Mouse (Mus musculus): ENCODE data around the gene Susd6. TPM values are rescaled to one million over a fixed set of nuclear protein-coding genes. Genes with fewer than 3 reads are reported as not detected.

Gene Susd6
- polyA plus RNA-seq, 1 experiment from 2014 or later: 22.4 TPM

DNA sequence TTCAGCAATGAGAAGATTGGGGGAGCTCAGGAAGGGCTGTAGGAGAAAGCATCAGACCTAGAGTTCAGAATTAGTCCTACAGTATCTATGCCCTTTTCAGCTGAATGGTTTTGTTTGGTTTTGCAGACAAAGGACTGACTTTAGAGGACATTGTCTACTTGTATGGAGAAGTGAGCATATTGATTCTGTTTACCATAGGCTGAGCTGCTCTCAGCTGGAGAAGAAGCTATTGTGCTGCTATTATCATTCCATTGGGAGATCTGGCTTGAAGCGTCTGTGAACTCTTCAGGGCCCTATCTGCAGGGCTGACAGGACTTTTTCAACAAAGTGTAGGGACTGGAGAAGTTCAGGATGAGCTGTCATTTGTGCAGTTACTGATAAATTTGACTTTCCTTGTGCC lies 65.3 kb downstream of the Susd6 start:
- Histone ChIP-seq H3K36me3 (0 out of 2 replicates have a peak, but pooled peaks cover 3% of the 10 kb centered on the region), H3K27me3 (replicated peaks) (no peaks in the 10 kb centered on the region), H3K4me2 (no peak overlapping the region), H3K4me1 (replicated peaks) (peaks cover 23% of the 10 kb centered on the region), H3K9ac (no peak overlapping the region), H3K4me3 (no peak overlapping the region), H3K9me3 (replicated peaks) (no peaks in the 10 kb centered on the region), H3K27ac (ENCODE audit: poor library complexity, severe bottlenecking) (0 out of 2 replicates have a peak overlapping the region, but pooled peaks have one; percentile 7)
- 9% methylated on average over 1 of the region's 1 CpGs for WGBS
- ATAC-seq (ENCODE audit: insufficient number of reproducible peaks, low FRiP score): no peak

DNA sequence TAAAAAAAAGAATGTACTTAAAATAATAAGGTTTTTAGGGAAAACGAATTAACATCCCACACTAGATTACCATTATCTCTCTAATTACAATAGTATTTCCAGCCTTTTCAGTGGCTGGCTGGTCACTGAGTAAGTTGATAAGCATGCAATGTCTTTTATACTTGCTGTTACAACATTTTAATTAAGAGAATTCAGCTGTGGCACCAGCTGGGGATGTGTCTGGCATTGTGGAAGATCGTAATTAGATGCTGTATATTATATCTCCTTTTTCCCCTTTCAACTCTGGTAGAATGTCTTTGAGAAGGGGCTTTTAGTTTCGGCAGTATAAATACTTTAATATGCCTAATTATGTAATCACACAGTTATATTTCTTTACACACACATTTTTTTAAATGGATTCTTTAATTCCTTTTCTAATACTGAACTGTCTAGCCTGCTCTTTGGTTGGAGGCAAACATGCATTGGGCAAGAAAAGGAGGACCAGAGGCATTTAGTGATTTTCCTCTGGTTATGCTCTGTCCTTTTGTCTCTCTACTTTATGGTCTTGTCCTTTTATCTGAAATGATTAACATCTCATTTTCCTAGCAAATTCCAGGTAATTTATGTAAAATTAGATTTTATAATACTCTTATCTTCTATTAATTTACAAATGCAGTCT lies 67.5 kb downstream of the Susd6 start:
- 87% methylated on average over 3 of the region's 3 CpGs for WGBS

DNA sequence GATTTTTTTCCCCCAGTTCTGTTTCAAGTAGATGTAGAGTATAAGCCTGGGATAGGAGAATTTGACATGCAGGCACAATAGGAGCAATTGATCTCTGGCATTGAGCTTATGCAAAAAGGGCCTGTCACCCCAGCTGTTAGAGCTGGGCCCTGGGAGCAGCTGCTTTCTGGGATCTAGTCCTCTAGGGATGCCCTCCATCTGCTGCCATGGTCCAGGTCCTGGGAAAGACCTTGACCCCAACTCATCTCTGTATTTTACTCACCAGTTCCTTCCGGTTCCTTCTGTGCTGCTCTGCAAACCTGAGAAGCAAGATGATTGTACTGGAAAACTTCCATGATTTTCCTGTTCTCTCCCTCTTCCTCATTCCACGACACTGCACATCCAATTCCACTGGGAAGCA lies 68.0 kb downstream of the Susd6 start:
- 84% methylated on average over 2 of the region's 2 CpGs for WGBS
- Histone ChIP-seq H3K4me3 (no peak overlapping the region), H3K27me3 (replicated peaks) (no peaks in the 10 kb centered on the region), H3K36me3 (0 out of 2 replicates have a peak, but pooled peaks cover 3% of the 10 kb centered on the region), H3K27ac (ENCODE audit: poor library complexity, severe bottlenecking) (no peak overlapping the region), H3K9ac (no peak overlapping the region), H3K9me3 (replicated peaks) (no peaks in the 10 kb centered on the region), H3K4me2 (no peak overlapping the region), H3K4me1 (replicated peaks) (peaks cover 38% of the 10 kb centered on the region)
- no peak for ATAC-seq (ENCODE audit: insufficient number of reproducible peaks, low FRiP score)

More for the DNA sequence above, 67.5 kb downstream of the Susd6 start:
- Histone ChIP-seq H3K4me3 (no peak overlapping the region), H3K9me3 (replicated peaks) (no peaks in the 10 kb centered on the region), H3K27me3 (replicated peaks) (no peaks in the 10 kb centered on the region), H3K36me3 (0 out of 2 replicates have a peak, but pooled peaks cover 3% of the 10 kb centered on the region), H3K9ac (no peak overlapping the region), H3K4me2 (no peak overlapping the region), H3K4me1 (replicated peaks) (peaks cover 36% of the 10 kb centered on the region), H3K27ac (ENCODE audit: poor library complexity, severe bottlenecking) (no peak overlapping the region)
- no peak for ATAC-seq (ENCODE audit: insufficient number of reproducible peaks, low FRiP score)

DNA sequence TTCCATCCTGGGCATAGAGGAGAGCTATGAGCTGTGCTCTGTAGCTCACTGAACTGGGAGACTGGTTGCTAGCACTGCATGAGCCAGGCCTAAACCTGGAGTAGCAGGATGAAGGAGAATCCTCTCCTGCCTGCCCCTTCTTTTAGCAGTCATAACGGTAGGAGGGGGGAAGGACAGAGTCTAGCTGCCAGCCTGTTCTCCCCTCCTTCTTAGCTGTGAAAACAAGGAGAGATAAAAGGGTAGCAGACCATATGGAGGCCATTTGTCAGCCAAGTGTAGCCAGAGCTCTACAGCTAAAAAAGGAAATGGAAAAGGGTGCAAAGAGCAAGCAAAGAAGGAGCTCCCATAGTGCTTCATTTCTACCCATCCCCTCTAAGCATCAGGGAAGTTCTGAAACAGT lies 71.6 kb downstream of the Susd6 start:
- Histone ChIP-seq H3K4me2 (no peak overlapping the region), H3K9ac (no peak overlapping the region), H3K36me3 (0 out of 2 replicates have a peak, but pooled peaks cover 3% of the 10 kb centered on the region), H3K9me3 (replicated peaks) (no peaks in the 10 kb centered on the region), H3K4me1 (replicated peaks) (peaks cover 28% of the 10 kb centered on the region), H3K27me3 (replicated peaks) (no peaks in the 10 kb centered on the region), H3K4me3 (no peak overlapping the region), H3K27ac (ENCODE audit: poor library complexity, severe bottlenecking) (peak overlapping the region; percentile 50)
- ATAC-seq (ENCODE audit: insufficient number of reproducible peaks, low FRiP score): 0 out of 2 replicates have a peak, but pooled peaks have one; percentile 51
- WGBS: 4% methylated on average over 1 of the region's 1 CpGs

DNA sequence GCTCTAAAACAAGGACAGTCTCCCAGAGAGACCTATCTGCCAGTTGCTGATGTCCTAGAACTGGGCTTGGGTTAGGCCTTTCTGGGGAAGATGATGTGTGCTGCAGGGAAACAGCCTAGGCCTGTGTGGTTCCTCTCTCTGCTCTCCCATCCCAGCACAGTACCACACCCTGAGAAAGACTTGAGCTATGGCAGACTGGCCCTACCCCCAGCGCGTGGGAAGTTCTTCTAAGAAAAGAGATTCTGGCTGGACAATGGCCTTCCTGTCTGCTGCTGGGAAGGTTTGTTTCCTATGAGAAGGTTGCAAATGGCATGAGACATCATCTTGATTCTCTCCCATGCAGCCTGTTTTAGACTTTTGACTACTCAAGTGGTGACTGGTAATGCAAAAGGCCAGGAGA lies 73.1 kb downstream of the Susd6 start:
- no peak overlapping the region for H3K9ac ChIP-seq
- H3K27ac ChIP-seq (ENCODE audit: poor library complexity, severe bottlenecking): peak overlapping the region; percentile 52; the same call in 1 of the 2 replicates
- no peak overlapping the region for H3K4me3 ChIP-seq
- no peaks in the 10 kb centered on the region for H3K9me3 ChIP-seq (replicated peaks)
- WGBS: 52% methylated on average over 2 of the region's 2 CpGs
- no peak overlapping the region for H3K4me2 ChIP-seq
- H3K36me3 ChIP-seq: peaks cover 3% of the 10 kb centered on the region; the same call in 1 of the 2 replicates
- 0 out of 2 replicates have a peak, but pooled peaks have one; percentile 33 for ATAC-seq (ENCODE audit: insufficient number of reproducible peaks, low FRiP score)
- H3K4me1 ChIP-seq (replicated peaks): peaks cover 36% of the 10 kb centered on the region
- H3K27me3 ChIP-seq (replicated peaks): no peaks in the 10 kb centered on the region

DNA sequence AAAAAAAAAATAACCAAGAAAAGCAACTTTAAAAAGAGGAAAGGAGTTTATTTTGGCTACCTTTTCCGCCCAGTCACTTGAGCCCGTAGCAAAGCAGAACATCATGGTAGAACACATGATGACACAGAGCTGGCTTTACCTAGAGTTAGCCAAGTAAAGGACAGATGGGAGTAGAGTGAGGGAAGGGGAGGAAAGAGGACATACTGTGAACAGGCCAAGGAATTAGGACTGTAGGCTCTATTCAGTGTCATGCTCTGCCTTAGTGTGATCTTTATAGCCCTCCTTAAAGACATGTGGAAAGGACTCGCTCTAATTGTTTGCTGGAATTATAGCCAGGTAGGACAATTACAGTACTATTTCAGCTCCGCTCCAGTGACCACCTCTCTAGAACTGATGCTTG lies 74.9 kb downstream of the Susd6 start:
- Histone ChIP-seq H3K4me2 (no peak overlapping the region), H3K9ac (no peak overlapping the region), H3K4me1 (replicated peaks) (peaks cover 42% of the 10 kb centered on the region), H3K27me3 (replicated peaks) (no peaks in the 10 kb centered on the region), H3K36me3 (peaks cover 11% of the 10 kb centered on the region), H3K4me3 (no peak overlapping the region), H3K9me3 (replicated peaks) (no peaks in the 10 kb centered on the region), H3K27ac (ENCODE audit: poor library complexity, severe bottlenecking) (no peak overlapping the region)
- no peak for ATAC-seq (ENCODE audit: insufficient number of reproducible peaks, low FRiP score)
- WGBS: 88% methylated on average over 4 of the region's 4 CpGs

DNA sequence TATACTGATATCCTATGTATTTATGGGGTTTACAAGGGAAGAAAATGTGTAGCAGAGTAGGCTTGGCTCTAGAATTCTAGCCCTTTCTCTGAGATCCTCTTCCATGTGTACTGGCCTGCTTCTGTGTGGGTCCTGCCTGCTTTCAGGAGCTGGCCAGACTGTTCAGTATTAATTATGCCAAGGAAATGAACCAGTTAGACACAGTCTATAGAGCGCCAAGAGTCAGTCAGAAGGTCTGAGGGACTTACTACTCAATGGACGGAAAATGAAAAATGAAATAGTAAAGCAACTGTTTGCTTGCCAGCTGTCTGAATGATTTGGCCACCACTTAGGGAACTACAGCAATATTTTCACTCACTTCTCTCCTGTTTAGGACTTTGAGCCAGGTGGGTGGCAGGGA lies 75.7 kb downstream of the Susd6 start:
- H3K27ac ChIP-seq (ENCODE audit: poor library complexity, severe bottlenecking): no peak overlapping the region
- H3K9ac ChIP-seq: no peak overlapping the region
- 90% methylated on average over 2 of the region's 2 CpGs for WGBS
- no peak overlapping the region for H3K4me3 ChIP-seq
- no peaks in the 10 kb centered on the region for H3K9me3 ChIP-seq (replicated peaks)
- no peak overlapping the region for H3K4me2 ChIP-seq
- peaks cover 19% of the 10 kb centered on the region for H3K36me3 ChIP-seq
- H3K4me1 ChIP-seq (replicated peaks): peaks cover 42% of the 10 kb centered on the region
- ATAC-seq (ENCODE audit: insufficient number of reproducible peaks, low FRiP score): no peak
- no peaks in the 10 kb centered on the region for H3K27me3 ChIP-seq (replicated peaks)

DNA sequence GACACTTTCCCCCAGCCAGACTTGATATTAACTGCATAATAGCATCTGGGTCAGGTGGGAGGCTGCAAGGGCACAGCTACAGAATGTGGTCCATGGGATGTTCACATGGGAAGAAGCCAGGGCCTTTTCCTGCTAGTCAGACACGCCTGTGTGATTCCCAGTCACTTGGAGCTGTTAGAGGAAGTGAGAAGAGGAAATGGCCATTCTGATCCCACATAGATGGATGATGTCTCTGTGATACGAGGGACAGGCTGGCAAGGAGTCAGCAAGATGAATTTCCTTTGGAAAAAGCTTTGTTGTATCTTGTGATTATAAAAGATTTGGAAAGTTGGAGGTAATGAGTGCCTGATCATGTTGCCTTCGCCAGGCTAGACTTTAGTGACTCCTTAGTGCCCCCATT lies 76.8 kb downstream of the Susd6 start:
- Histone ChIP-seq H3K27me3 (replicated peaks) (no peaks in the 10 kb centered on the region), H3K9ac (no peak overlapping the region), H3K4me3 (no peak overlapping the region), H3K36me3 (peaks cover 19% of the 10 kb centered on the region), H3K9me3 (replicated peaks) (no peaks in the 10 kb centered on the region), H3K27ac (ENCODE audit: poor library complexity, severe bottlenecking) (no peak overlapping the region), H3K4me2 (no peak overlapping the region), H3K4me1 (replicated peaks) (peaks cover 35% of the 10 kb centered on the region)
- 77% methylated on average over 3 of the region's 3 CpGs for WGBS
- no peak for ATAC-seq (ENCODE audit: insufficient number of reproducible peaks, low FRiP score)

DNA sequence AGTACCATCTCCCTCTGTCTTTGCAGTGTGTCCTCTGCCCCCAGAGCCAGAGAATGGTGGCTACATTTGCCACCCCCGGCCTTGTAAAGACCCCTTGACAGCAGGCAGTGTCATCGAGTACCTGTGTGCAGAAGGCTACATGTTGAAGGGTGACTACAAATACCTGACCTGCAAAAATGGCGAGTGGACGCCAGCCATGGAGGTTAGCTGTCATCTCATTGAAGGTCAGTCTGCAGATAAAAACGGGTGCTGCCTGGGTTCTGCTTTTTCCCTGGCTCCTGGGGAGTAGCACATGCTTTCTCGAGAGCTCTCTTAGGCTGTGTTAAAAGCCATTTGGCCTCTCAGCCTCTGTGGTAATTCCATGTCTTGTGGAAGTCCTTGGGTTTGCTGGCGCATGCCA lies 78.1 kb downstream of the Susd6 start:
- no peak for ATAC-seq (ENCODE audit: insufficient number of reproducible peaks, low FRiP score)
- Histone ChIP-seq H3K9ac (no peak overlapping the region), H3K4me1 (replicated peaks) (peaks cover 24% of the 10 kb centered on the region), H3K4me2 (no peak overlapping the region), H3K36me3 (peaks cover 21% of the 10 kb centered on the region), H3K27me3 (replicated peaks) (no peaks in the 10 kb centered on the region), H3K9me3 (replicated peaks) (no peaks in the 10 kb centered on the region), H3K27ac (ENCODE audit: poor library complexity, severe bottlenecking) (0 out of 2 replicates have a peak overlapping the region, but pooled peaks have one; percentile 25), H3K4me3 (no peak overlapping the region)
- WGBS: 64% methylated on average over 7 of the region's 7 CpGs

DNA sequence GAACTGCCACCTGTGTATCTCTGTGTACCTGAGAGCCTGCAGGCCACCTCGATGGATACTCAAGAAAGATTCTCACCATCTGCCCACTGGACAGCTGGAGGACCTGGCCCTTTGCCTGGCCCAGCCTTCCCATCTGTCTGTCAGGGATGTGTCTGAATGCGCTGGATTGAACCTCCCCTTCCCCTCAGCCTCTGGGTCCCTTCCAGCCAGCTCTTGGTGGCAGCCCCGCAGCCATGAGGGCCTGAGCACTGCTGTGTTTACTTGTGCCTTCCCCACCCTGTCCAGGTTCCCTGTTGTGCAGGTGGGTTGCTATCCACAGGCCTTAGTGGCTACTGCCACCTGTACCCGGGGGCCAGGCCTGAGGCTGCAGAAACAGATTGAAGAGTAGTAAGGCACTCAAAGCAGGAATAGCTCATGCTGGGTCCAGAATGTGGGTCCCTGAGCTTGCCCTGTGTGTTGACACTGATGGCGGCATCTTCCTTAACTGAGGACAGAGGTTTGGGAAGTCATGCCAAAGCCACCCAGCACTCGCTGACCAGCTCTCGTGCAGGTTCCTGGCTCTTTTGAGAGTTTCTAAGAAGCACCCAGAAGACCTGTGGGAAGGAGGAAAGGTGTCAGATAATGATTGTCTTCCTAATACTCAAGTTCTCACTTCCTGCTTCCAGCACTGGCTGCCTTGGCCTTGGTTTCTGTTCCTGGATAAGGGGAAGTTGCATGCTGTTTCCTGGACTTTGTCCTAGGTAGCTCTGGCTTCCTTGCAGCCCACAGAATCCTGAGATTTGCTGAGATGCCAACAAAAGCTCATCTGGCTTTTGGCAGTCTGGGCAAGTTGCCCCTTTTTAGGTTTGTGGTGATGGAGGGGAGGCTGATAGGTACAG lies 87.1 kb downstream of the Susd6 start:
- 88% methylated on average over 7 of the region's 7 CpGs for WGBS
- Histone ChIP-seq H3K9ac (no peak overlapping the region), H3K4me3 (no peak overlapping the region), H3K4me1 (replicated peaks) (peaks cover 20% of the 10 kb centered on the region), H3K36me3 (peaks cover 52% of the 10 kb centered on the region), H3K27me3 (replicated peaks) (no peaks in the 10 kb centered on the region), H3K27ac (ENCODE audit: poor library complexity, severe bottlenecking) (no peak overlapping the region), H3K4me2 (no peak overlapping the region), H3K9me3 (replicated peaks) (no peaks in the 10 kb centered on the region)
- no peak for ATAC-seq (ENCODE audit: insufficient number of reproducible peaks, low FRiP score)

DNA sequence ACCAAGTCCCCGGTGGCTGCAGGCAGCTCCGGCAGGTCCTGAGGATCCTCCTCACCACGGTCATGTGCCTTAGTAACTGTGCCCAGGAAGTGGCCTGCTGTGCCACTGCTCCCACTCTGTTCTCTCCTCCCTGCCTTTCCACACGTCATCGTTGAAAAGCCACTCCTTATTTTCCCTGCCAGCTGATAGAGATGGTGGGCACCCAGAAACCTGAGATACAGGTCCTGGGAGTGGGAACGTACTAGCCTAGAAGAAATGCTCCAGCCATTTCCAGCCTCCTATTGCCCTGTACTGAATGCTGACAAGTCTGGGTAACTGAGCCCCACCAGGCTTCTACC lies 87.8 kb downstream of the Susd6 start:
- H3K4me2 ChIP-seq: no peak overlapping the region
- H3K9ac ChIP-seq: no peak overlapping the region
- no peak overlapping the region for H3K27ac ChIP-seq (ENCODE audit: poor library complexity, severe bottlenecking)
- H3K9me3 ChIP-seq (replicated peaks): no peaks in the 10 kb centered on the region
- H3K4me1 ChIP-seq (replicated peaks): peaks cover 20% of the 10 kb centered on the region
- ATAC-seq (ENCODE audit: insufficient number of reproducible peaks, low FRiP score): no peak
- H3K27me3 ChIP-seq (replicated peaks): no peaks in the 10 kb centered on the region
- no peak overlapping the region for H3K4me3 ChIP-seq
- peaks cover 52% of the 10 kb centered on the region for H3K36me3 ChIP-seq
- 77% methylated on average over 6 of the region's 6 CpGs for WGBS
